Mouse (Mus musculus): ENCODE data around the gene Tbc1d7. TPM values are rescaled to one million over a fixed set of nuclear protein-coding genes. Genes with fewer than 3 reads are reported as not detected.

Gene Tbc1d7
- polyA plus RNA-seq, 1 experiment from 2014 or later, result 74.0 TPM

GRCm38 (mm10) chr13:43123895-43124682 is 47.2 kb downstream of the Tbc1d7 start:
- H3K4me3 ChIP-seq (replicated peaks), result no peak overlapping the region
- WGBS, result 58% methylated on average over 17 of the region's 17 CpGs
- ATAC-seq (ENCODE audit: low FRiP score), result no peak
- no peak overlapping the region for H3K9ac ChIP-seq
- no peaks in the 10 kb centered on the region for H3K36me3 ChIP-seq (replicated peaks)
- peaks cover 9% of the 10 kb centered on the region for H3K4me1 ChIP-seq
- H3K9me3 ChIP-seq, result no peaks in the 10 kb centered on the region
- H3K27ac ChIP-seq, result no peak overlapping the region
- H3K4me2 ChIP-seq, result no peak overlapping the region
- H3K27me3 ChIP-seq, result no peaks in the 10 kb centered on the region

DNA sequence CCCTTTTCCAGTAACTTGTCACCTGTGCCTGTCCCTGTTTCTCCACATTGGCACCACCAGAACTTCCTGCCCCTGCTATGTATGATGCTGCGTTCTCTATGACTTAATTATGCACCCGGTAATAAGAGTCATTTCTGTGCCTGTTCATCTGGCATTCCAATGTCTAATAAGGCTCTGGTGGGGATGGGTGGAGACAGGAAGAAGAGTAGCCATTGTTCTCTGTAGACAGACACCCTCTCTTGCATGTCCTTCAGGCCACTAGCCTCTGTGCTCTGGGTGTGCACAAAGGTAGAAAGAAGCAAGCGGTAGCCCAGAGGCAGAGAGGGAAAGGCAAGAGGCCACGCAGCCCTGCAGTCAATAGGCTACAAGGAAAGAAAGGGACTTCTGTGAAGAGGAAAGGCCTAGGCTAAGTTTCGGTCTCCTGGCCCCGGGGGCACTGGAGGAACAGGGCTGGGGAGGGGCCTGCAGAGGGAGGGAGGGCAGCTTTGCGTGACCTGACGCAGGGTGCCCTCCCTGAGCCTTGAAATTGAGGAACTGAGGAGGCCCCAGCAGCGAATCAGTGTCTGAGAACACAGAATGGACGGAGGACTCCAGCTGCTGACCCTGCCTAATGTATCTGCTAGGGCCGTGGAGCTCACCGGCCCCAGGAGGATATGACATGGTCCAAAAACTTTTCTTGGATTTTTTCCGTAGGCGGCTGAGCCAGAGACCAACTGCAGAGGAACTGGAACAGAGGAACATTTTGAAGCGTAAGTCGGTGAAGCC is 48.8 kb downstream of the Tbc1d7 start:
- Histone ChIP-seq H3K27me3 (no peaks in the 10 kb centered on the region), H3K36me3 (replicated peaks) (no peaks in the 10 kb centered on the region), H3K9me3 (no peaks in the 10 kb centered on the region), H3K4me3 (replicated peaks) (no peak overlapping the region), H3K9ac (no peak overlapping the region), H3K4me1 (peaks cover 9% of the 10 kb centered on the region), H3K27ac (no peak overlapping the region), H3K4me2 (no peak overlapping the region)
- ATAC-seq (ENCODE audit: low FRiP score), result no peak
- WGBS, result 62% methylated on average over 16 of the region's 16 CpGs

GRCm38 (mm10) chr13:43113141-43113540 is 58.2 kb downstream of the Tbc1d7 start:
- Histone ChIP-seq H3K27ac (no peak overlapping the region), H3K4me3 (replicated peaks) (no peak overlapping the region), H3K4me2 (no peak overlapping the region), H3K9ac (no peak overlapping the region), H3K4me1 (no peaks in the 10 kb centered on the region), H3K9me3 (no peaks in the 10 kb centered on the region), H3K27me3 (0 out of 2 replicates have a peak, but pooled peaks cover 4% of the 10 kb centered on the region), H3K36me3 (replicated peaks) (no peaks in the 10 kb centered on the region)
- no peak for ATAC-seq (ENCODE audit: low FRiP score)
- 98% methylated on average over 3 of the region's 3 CpGs for WGBS

DNA sequence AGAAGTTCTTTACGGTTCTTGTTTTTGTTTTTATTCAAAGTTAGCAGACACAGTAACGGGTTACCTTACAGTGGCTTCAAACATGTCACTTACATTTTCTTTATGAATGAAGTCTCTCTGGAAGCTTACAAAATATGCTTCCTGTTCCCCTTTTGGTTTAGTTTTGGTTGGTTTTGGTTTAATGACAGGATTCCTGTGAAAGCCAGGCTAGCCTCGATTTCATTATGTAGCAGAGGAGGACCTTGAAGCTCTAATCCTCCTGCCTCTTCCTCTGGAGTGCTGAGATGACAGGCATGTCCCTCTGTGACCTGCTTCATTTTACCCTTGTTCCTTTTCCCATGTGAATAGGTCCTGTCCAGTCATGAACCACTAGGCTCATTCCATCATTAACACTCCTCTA is 58.6 kb downstream of the Tbc1d7 start:
- no peak overlapping the region for H3K4me2 ChIP-seq
- no peak overlapping the region for H3K27ac ChIP-seq
- no peak overlapping the region for H3K9ac ChIP-seq
- no peaks in the 10 kb centered on the region for H3K36me3 ChIP-seq (replicated peaks)
- WGBS, result 84% methylated on average over 3 of the region's 3 CpGs
- H3K4me1 ChIP-seq, result no peaks in the 10 kb centered on the region
- ATAC-seq (ENCODE audit: low FRiP score), result no peak
- H3K9me3 ChIP-seq, result no peaks in the 10 kb centered on the region
- 0 out of 2 replicates have a peak, but pooled peaks cover 4% of the 10 kb centered on the region for H3K27me3 ChIP-seq
- no peak overlapping the region for H3K4me3 ChIP-seq (replicated peaks)

GRCm38 (mm10) chr13:43112280-43112679 is 59.0 kb downstream of the Tbc1d7 start:
- Histone ChIP-seq H3K36me3 (replicated peaks) (no peaks in the 10 kb centered on the region), H3K4me1 (no peaks in the 10 kb centered on the region), H3K27ac (no peak overlapping the region), H3K9ac (no peak overlapping the region), H3K4me3 (replicated peaks) (no peak overlapping the region), H3K27me3 (0 out of 2 replicates have a peak, but pooled peaks cover 4% of the 10 kb centered on the region), H3K9me3 (no peaks in the 10 kb centered on the region), H3K4me2 (no peak overlapping the region)
- ATAC-seq (ENCODE audit: low FRiP score), result no peak
- 79% methylated on average over 7 of the region's 7 CpGs for WGBS

- H3K27me3 ChIP-seq, result no peaks in the 10 kb centered on the region
- no peak for ATAC-seq (ENCODE audit: low FRiP score)
- no peaks in the 10 kb centered on the region for H3K4me1 ChIP-seq
- H3K27ac ChIP-seq, result no peak overlapping the region
- WGBS, result 93% methylated on average over 9 of the region's 9 CpGs
- H3K36me3 ChIP-seq (replicated peaks), result no peaks in the 10 kb centered on the region
- H3K4me3 ChIP-seq (replicated peaks), result no peak overlapping the region
- H3K9ac ChIP-seq, result no peak overlapping the region
- H3K4me2 ChIP-seq, result no peak overlapping the region
- peaks cover 5% of the 10 kb centered on the region for H3K9me3 ChIP-seq
Measured at GRCm38 (mm10) chr13:43104496-43104895, 66.8 kb downstream of the Tbc1d7 start.

DNA sequence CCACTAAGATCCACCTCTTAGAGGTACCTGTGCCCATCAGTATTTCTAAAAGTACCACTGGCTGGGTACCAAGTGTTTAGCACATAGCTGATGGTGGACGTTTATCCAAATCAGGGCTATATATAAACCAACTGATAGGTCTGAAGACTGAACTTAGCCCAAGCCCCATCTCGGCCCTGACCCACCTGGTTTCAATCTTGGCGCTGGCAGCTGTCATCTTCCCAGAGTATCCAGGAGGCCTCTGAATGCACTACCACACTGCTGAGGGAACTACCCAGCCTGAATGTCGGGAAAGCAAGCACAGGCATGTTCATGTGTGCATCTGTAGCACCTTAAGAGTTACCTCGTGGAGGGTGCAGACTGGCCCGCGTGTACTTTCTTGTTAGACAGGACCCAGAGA is 68.4 kb downstream of the Tbc1d7 start:
- Histone ChIP-seq H3K4me1 (no peaks in the 10 kb centered on the region), H3K4me2 (no peak overlapping the region), H3K27me3 (no peaks in the 10 kb centered on the region), H3K9ac (no peak overlapping the region), H3K27ac (no peak overlapping the region), H3K4me3 (replicated peaks) (no peak overlapping the region), H3K9me3 (peaks cover 5% of the 10 kb centered on the region), H3K36me3 (replicated peaks) (no peaks in the 10 kb centered on the region)
- ATAC-seq (ENCODE audit: low FRiP score), result no peak
- WGBS, result 80% methylated on average over 7 of the region's 7 CpGs

Other genes with a start within 250 kb of the Tbc1d7 start
- gene Gfod1, start 132.7 kb upstream of the Tbc1d7 start, polyA plus RNA-seq (2016; fragmentation: Nextera tagmentation; extraction: Ambion mirVana), result 0.97 and 1.1 TPM in 2 replicates
- gene Sirt5, start 194.0 kb upstream of the Tbc1d7 start, polyA plus RNA-seq (2016; fragmentation: Nextera tagmentation; extraction: Ambion mirVana), result 43.2 and 44.1 TPM in 2 replicates
- 238 and 243 TPM in 2 replicates for gene Nol7, start 226.9 kb upstream of the Tbc1d7 start, polyA plus RNA-seq (2016; fragmentation: Nextera tagmentation; extraction: Ambion mirVana)

All from forebrain, embryonic 12.5 days (tissue).